Mouse (Mus musculus): Measurements from ENCODE around the gene Cept1. TPM values are rescaled to one million over a fixed set of nuclear protein-coding genes. Genes with fewer than 3 reads are reported as not detected.

The Cept1 gene
- polyA plus RNA-seq, 1 experiment from 2014 or later, result 75.5 TPM

DNA sequence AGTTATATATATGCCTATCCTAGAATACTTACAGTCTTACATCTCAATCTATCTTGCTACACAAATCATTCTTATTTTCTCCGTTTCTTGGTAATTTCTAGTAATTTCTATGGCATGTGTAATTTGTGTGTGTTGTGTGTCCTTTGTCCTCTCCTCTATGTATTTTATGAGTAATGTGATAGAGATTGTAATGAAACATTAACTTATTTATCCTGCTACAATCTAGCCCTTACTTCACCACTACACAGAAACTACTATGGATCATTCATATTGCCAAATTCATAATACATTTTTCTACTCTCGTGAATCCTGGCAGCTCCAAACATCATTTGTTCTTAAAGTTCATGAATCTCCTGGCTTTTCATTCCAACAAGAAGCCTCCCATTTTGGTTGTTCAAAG is 19.6 kb downstream of the Cept1 start:
- no peak for ATAC-seq (ENCODE audit: insufficient number of reproducible peaks, low FRiP score, low TSS enrichment, low read depth)
- WGBS, result 96% methylated on average over 2 of the region's 2 CpGs
- Histone ChIP-seq H3K4me3 (no peak overlapping the region), H3K36me3 (no peaks in the 10 kb centered on the region), H3K9me3 (no peaks in the 10 kb centered on the region), H3K4me2 (no peak overlapping the region), H3K4me1 (no peaks in the 10 kb centered on the region), H3K27me3 (no peaks in the 10 kb centered on the region), H3K27ac (no peak overlapping the region), H3K9ac (no peak overlapping the region)

DNA sequence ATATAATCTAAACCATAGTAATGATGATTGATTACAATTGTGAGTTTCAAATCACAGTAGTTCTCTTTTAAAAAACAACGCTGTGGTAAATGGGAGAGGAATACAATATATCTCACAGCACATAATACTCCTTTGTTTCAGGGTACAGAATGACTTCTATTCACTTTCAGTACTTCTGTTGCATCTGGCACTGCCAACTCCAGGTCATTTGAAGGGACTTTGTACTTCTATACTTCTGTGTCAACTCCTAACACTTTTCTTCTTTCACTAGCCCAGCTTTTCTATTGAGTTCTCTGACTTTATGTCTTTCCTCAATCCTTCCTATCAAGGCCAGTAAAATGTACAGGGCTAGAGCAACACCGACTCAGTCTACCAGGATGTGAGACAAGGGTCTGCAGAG is 21.2 kb downstream of the Cept1 start:
- Histone ChIP-seq H3K27ac (no peak overlapping the region), H3K9me3 (no peaks in the 10 kb centered on the region), H3K36me3 (no peaks in the 10 kb centered on the region), H3K4me3 (no peak overlapping the region), H3K4me1 (no peaks in the 10 kb centered on the region), H3K9ac (no peak overlapping the region), H3K4me2 (no peak overlapping the region), H3K27me3 (no peaks in the 10 kb centered on the region)
- ATAC-seq (ENCODE audit: insufficient number of reproducible peaks, low FRiP score, low TSS enrichment, low read depth), result no peak
- WGBS, result 88% methylated on average over 2 of the region's 2 CpGs

- H3K4me3 ChIP-seq, result no peak overlapping the region
- no peaks in the 10 kb centered on the region for H3K9me3 ChIP-seq
- peaks cover 3% of the 10 kb centered on the region; the same call in 1 of the 2 replicates for H3K36me3 ChIP-seq
- no peaks in the 10 kb centered on the region for H3K27me3 ChIP-seq
- no peak overlapping the region for H3K4me2 ChIP-seq
- WGBS, result 93% methylated on average over 1 of the region's 1 CpGs
- H3K4me1 ChIP-seq, result no peaks in the 10 kb centered on the region
- no peak overlapping the region for H3K27ac ChIP-seq
- no peak overlapping the region for H3K9ac ChIP-seq
- no peak for ATAC-seq (ENCODE audit: insufficient number of reproducible peaks, low FRiP score, low TSS enrichment, low read depth)
Measured at GRCm38 (mm10) chr3:106522730-106523129, 24.9 kb downstream of the Cept1 start.

DNA sequence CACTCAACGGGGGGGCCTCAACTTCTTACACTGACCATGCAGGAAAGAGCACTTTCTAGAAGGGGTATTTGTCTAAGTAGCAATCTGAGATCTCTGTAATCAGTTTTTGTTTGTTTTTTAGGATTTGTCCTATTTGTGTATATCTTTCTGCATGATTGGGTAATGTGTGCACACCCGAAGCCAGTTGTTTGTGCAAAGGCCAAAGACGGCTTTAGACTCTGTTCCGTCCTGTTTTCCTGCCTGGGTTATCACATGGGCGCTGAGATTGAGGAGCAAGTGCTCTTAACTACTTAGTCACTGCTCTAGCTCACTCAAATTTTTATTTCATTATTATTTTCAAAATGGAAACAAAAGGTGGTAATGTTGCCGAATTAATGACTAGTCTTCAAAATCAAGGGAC is 32.6 kb downstream of the Cept1 start:
- Histone ChIP-seq H3K27ac (no peak overlapping the region), H3K36me3 (peaks cover 7% of the 10 kb centered on the region; the same call in 1 of the 2 replicates), H3K27me3 (no peaks in the 10 kb centered on the region), H3K4me3 (no peak overlapping the region), H3K4me1 (no peaks in the 10 kb centered on the region), H3K4me2 (no peak overlapping the region), H3K9ac (no peak overlapping the region), H3K9me3 (no peaks in the 10 kb centered on the region)
- WGBS, result 88% methylated on average over 6 of the region's 6 CpGs
- no peak for ATAC-seq (ENCODE audit: insufficient number of reproducible peaks, low FRiP score, low TSS enrichment, low read depth)

- no peak for ATAC-seq (ENCODE audit: insufficient number of reproducible peaks, low FRiP score, low TSS enrichment, low read depth)
- Histone ChIP-seq H3K9ac (no peak overlapping the region), H3K27ac (no peak overlapping the region), H3K27me3 (no peaks in the 10 kb centered on the region), H3K9me3 (no peaks in the 10 kb centered on the region), H3K36me3 (0 out of 2 replicates have a peak, but pooled peaks cover 4% of the 10 kb centered on the region), H3K4me3 (no peak overlapping the region), H3K4me1 (no peaks in the 10 kb centered on the region), H3K4me2 (no peak overlapping the region)
- WGBS, result 89% methylated on average over 1 of the region's 1 CpGs
Measured at GRCm38 (mm10) chr3:106510669-106511068, 36.9 kb downstream of the Cept1 start.

GRCm38 (mm10) chr3:106502892-106503291 is 44.7 kb downstream of the Cept1 start:
- Histone ChIP-seq H3K27me3 (no peaks in the 10 kb centered on the region), H3K36me3 (peaks cover 23% of the 10 kb centered on the region), H3K4me1 (no peaks in the 10 kb centered on the region), H3K9me3 (no peaks in the 10 kb centered on the region), H3K9ac (no peak overlapping the region), H3K27ac (no peak overlapping the region), H3K4me3 (no peak overlapping the region), H3K4me2 (no peak overlapping the region)
- 84% methylated on average over 2 of the region's 2 CpGs for WGBS
- ATAC-seq (ENCODE audit: insufficient number of reproducible peaks, low FRiP score, low TSS enrichment, low read depth), result no peak

- no peak overlapping the region for H3K4me3 ChIP-seq
- H3K4me2 ChIP-seq, result no peak overlapping the region
- H3K27me3 ChIP-seq, result no peaks in the 10 kb centered on the region
- no peaks in the 10 kb centered on the region for H3K4me1 ChIP-seq
- no peak overlapping the region for H3K9ac ChIP-seq
- no peaks in the 10 kb centered on the region for H3K9me3 ChIP-seq
- no peak overlapping the region for H3K27ac ChIP-seq
- no peak for ATAC-seq (ENCODE audit: insufficient number of reproducible peaks, low FRiP score, low TSS enrichment, low read depth)
- peaks cover 23% of the 10 kb centered on the region for H3K36me3 ChIP-seq
- WGBS, result 89% methylated on average over 2 of the region's 2 CpGs
Measured at GRCm38 (mm10) chr3:106500510-106500909, 47.1 kb downstream of the Cept1 start.

DNA sequence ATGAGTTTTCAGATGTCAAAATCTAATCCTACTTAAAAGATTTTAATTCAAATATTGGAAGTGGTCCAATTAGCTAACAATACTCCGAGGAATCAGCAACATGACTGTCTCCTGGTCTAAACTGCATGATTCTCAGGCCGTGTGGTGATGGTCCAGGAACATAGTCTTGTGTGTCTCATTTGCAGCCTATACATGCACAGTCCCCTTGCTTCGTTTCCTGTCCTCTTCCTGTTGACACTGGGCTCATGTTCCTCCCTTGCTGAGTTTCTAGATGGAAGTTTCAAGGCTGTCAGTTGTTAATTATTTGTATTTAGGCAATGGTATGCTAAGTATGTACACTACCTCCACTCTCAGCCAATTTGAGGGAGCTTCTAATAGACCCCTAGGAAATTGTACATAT is 50.6 kb downstream of the Cept1 start:
- Histone ChIP-seq H3K4me1 (no peaks in the 10 kb centered on the region), H3K9ac (no peak overlapping the region), H3K4me3 (no peak overlapping the region), H3K27me3 (no peaks in the 10 kb centered on the region), H3K27ac (no peak overlapping the region), H3K9me3 (no peaks in the 10 kb centered on the region), H3K36me3 (peaks cover 8% of the 10 kb centered on the region), H3K4me2 (no peak overlapping the region)
- 64% methylated on average over 3 of the region's 3 CpGs for WGBS
- ATAC-seq (ENCODE audit: insufficient number of reproducible peaks, low FRiP score, low TSS enrichment, low read depth), result no peak

- Histone ChIP-seq H3K4me1 (no peaks in the 10 kb centered on the region), H3K9me3 (no peaks in the 10 kb centered on the region), H3K9ac (no peak overlapping the region), H3K4me2 (no peak overlapping the region), H3K27ac (peak overlapping the region; percentile 4; the same call in 1 of the 2 replicates), H3K36me3 (peaks cover 5% of the 10 kb centered on the region; the same call in 1 of the 2 replicates), H3K27me3 (no peaks in the 10 kb centered on the region), H3K4me3 (no peak overlapping the region)
- no peak for ATAC-seq (ENCODE audit: insufficient number of reproducible peaks, low FRiP score, low TSS enrichment, low read depth)
- 43% methylated on average over 4 of the region's 4 CpGs for WGBS
Measured at GRCm38 (mm10) chr3:106496045-106496721, 51.4 kb downstream of the Cept1 start.

DNA sequence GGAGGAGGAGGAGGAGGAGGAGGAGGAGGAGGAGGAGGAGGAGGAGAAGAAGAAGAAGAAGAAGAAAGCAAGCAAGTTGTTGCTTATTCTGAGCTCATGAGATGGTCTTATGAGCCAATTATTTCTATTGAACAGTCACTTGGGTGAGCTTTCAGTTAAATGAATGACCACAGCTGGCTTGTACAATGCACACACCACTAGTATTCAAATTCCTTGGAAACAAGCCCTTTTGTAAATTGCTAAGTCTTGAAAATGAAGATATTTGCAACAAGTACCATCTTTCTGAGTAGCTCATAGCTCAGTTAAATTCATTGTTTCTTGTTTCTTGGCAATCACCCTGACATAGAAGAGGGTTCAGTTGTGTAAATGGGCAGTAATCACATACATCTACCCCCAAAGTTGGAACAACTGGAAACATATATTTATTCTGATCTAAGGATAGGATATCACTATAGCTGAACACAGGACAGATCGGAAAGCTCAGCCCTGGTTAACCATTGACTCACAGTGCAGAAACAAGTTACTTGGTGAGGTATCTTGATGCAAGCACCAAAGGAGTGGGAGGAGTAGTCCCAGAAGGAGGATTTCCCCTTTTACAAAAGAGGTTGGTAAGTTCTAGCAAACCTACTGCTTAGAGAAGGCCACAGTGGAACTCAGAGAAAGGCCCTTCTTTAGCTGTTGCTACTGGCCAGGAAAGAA is 52.1 kb downstream of the Cept1 start:
- Histone ChIP-seq H3K4me2 (no peak overlapping the region), H3K4me1 (no peaks in the 10 kb centered on the region), H3K27ac (peak overlapping the region; percentile 4; the same call in 1 of the 2 replicates), H3K36me3 (peaks cover 2% of the 10 kb centered on the region; the same call in 1 of the 2 replicates), H3K4me3 (no peak overlapping the region), H3K27me3 (no peaks in the 10 kb centered on the region), H3K9ac (no peak overlapping the region), H3K9me3 (no peaks in the 10 kb centered on the region)
- no peak for ATAC-seq (ENCODE audit: insufficient number of reproducible peaks, low FRiP score, low TSS enrichment, low read depth)
- 89% methylated on average over 1 of the region's 1 CpGs for WGBS

GRCm38 (mm10) chr3:106494417-106494950 is 53.1 kb downstream of the Cept1 start:
- no peak overlapping the region for H3K4me2 ChIP-seq
- no peak overlapping the region for H3K4me3 ChIP-seq
- ATAC-seq (ENCODE audit: insufficient number of reproducible peaks, low FRiP score, low TSS enrichment, low read depth), result no peak
- H3K9me3 ChIP-seq, result no peaks in the 10 kb centered on the region
- H3K4me1 ChIP-seq, result no peaks in the 10 kb centered on the region
- no peak overlapping the region for H3K27ac ChIP-seq
- no peaks in the 10 kb centered on the region for H3K36me3 ChIP-seq
- no peaks in the 10 kb centered on the region for H3K27me3 ChIP-seq
- no peak overlapping the region for H3K9ac ChIP-seq
- 43% methylated on average over 1 of the region's 1 CpGs for WGBS

- Histone ChIP-seq H3K4me3 (no peak overlapping the region), H3K9ac (no peak overlapping the region), H3K36me3 (no peaks in the 10 kb centered on the region), H3K27ac (no peak overlapping the region), H3K4me2 (no peak overlapping the region), H3K27me3 (no peaks in the 10 kb centered on the region), H3K9me3 (no peaks in the 10 kb centered on the region), H3K4me1 (no peaks in the 10 kb centered on the region)
- 53% methylated on average over 3 of the region's 3 CpGs for WGBS
- ATAC-seq (ENCODE audit: insufficient number of reproducible peaks, low FRiP score, low TSS enrichment, low read depth), result no peak
Measured at GRCm38 (mm10) chr3:106493882-106494281, 53.7 kb downstream of the Cept1 start.

Data from limb, embryonic 15.5 days (tissue).